Mouse (Mus musculus) embryonic facial prominence, embryonic 13.5 days (tissue): ENCODE results near the gene Epb41. TPM values are rescaled to one million over a fixed set of nuclear protein-coding genes. Genes with fewer than 3 reads are reported as not detected.

Experiments used
- microRNA-seq: library from miRNA; unstranded; fragments of <30 nt; microRNA quantifications from one replicate; pipeline ENCODE4, GENCODE M21; 2016
- polyA plus RNA-seq: library from polyadenylated mRNA; unstranded; fragments of >200 nt; fragmentation: Nextera tagmentation; extraction: Ambion mirVana; gene quantifications from 2 replicates; pipeline ENCODE4 v1.2.1, GENCODE M21; 2015

Epb41 gene
- polyA plus RNA-seq, 1 experiment from 2014 or later = 69.6 TPM

Small RNAs within 50 kb of the gene (microRNA-seq; reads per million reads assigned to microRNA genes)
- not detected for gene Gm27445

Other genes starting within 250 kb of the Epb41 start
- gene Ptpru, start 237.0 kb downstream of the Epb41 start, polyA plus RNA-seq = 30.0 and 34.3 TPM in 2 replicates
- 51.2 and 58.6 TPM in 2 replicates for gene Mecr, start 231.9 kb downstream of the Epb41 start, polyA plus RNA-seq
- 126 and 127 TPM in 2 replicates for gene Srsf4, start 201.7 kb downstream of the Epb41 start, polyA plus RNA-seq
- gene Tmem200b, start 153.6 kb downstream of the Epb41 start, polyA plus RNA-seq = 3.0 and 4.3 TPM in 2 replicates
- gene Gm10300, start 624 bp downstream of the Epb41 start, polyA plus RNA-seq = 0.11 TPM in 1 of 2 replicates, not detected in the other
- gene Oprd1, start 69.2 kb upstream of the Epb41 start, polyA plus RNA-seq = 0.50 and 0.55 TPM in 2 replicates
- 109 and 124 TPM in 2 replicates for gene Ythdf2, start 137.0 kb upstream of the Epb41 start, polyA plus RNA-seq
- gene Gmeb1, start 186.3 kb upstream of the Epb41 start, polyA plus RNA-seq = 42.6 and 46.2 TPM in 2 replicates
- gene Taf12, start 199.1 kb upstream of the Epb41 start, polyA plus RNA-seq = 52.5 and 57.9 TPM in 2 replicates
- gene Rab42, start 228.1 kb upstream of the Epb41 start, polyA plus RNA-seq = 2.1 and 2.6 TPM in 2 replicates